Comparison of ENCODE assay signal across 7 mouse cellular contexts in the genomic region with DNA sequence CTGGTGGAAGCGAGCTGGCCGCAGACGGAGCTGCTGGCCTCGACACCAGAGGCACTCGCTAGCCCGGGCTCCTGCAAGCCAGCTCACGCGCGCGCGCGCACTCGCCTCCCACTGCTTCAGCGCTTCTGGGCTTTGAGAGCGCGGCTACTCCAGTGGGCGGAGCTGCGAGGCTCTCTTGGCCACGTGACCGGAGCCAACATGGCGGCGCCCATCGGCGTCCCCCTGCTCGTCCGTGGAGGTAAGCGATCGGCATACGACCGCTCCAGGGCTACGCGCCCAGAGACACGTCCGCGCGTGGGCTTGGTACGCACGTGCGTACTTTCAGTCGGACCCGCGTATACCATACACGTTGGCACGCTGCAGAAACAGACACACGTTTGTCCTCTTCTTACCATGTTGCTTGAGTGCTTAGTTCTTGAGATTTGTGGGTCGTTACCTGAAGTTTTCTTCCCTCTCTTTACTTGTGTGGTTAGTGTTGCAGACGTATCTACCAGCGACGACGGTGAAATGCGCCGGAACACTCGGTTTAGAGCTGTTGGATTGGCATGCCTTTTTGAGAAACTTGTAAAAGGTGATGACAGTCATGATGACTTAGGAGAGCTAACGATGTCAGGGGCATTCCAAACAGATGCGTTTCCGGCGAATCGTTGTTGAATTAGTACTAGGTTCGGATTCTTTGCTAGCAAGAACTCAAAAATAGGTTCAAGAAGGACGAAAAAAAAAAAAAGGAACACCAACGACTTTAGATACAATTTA. TPM values are rescaled to one million over a fixed set of nuclear protein-coding genes. Genes with fewer than 3 reads are reported as not detected.
DNase-seq lines count a peak whose midpoint lies in the region; ATAC-seq lines count a peak whose summit lies in the region.

A gene (plus strand): TSS at position 116 of the 756 bp plus-strand sequence.

- peak; percentile 94 for ATAC-seq in embryonic facial prominence, embryonic 11.5 days (replicated peaks; ENCODE audit: insufficient number of reproducible peaks, low FRiP score, low TSS enrichment, low read depth)
- peak; percentile 95 for ATAC-seq in granulocyte monocyte progenitor cell, adult 5-6 weeks (replicated peaks; ENCODE audit: poor library complexity, severe bottlenecking)
- peak; percentile 98 for ATAC-seq in midbrain, embryonic 13.5 days

- H3K27ac ChIP-seq in embryonic facial prominence, embryonic 11.5 days (replicated peaks; ENCODE audit: low read depth, low read length) = 0 out of 2 replicates have a peak within 1 kb of the TSS, but pooled peaks have one; percentile 17
- peak within 1 kb of the TSS; percentile 86 for H3K27ac ChIP-seq in limb, embryonic 10.5 days
- H3K27ac ChIP-seq in midbrain, embryonic 13.5 days = peak within 1 kb of the TSS; percentile 48

- H3K4me2 ChIP-seq in embryonic facial prominence, embryonic 11.5 days (ENCODE audit: low read depth, low read length) = peak within 1 kb of the TSS; percentile 65
- peak within 1 kb of the TSS; percentile 81 for H3K4me2 ChIP-seq in midbrain, embryonic 13.5 days (replicated peaks)

- no peaks in the 10 kb centered on the region for H3K27me3 ChIP-seq in embryonic facial prominence, embryonic 11.5 days (ENCODE audit: control insufficient read depth, insufficient read depth, low read length)
- H3K27me3 ChIP-seq in limb, embryonic 10.5 days (ENCODE audit: low read depth, poor library complexity, severe bottlenecking) = peaks cover 18% of the 10 kb centered on the region
- H3K27me3 ChIP-seq in midbrain, embryonic 13.5 days = peaks cover 24% of the 10 kb centered on the region

- H3K4me1 ChIP-seq in embryonic facial prominence, embryonic 11.5 days (ENCODE audit: control insufficient read depth, insufficient read depth, low read length) = no peaks in the 10 kb centered on the region
- H3K4me1 ChIP-seq in limb, embryonic 10.5 days = peaks cover 12% of the 10 kb centered on the region
- 0 out of 2 replicates have a peak, but pooled peaks cover 5% of the 10 kb centered on the region for H3K4me1 ChIP-seq in midbrain, embryonic 13.5 days (replicated peaks)

- H3K4me3 ChIP-seq in embryonic facial prominence, embryonic 11.5 days (ENCODE audit: low read depth, low read length) = peak within 1 kb of the TSS; percentile 62
- peak within 1 kb of the TSS; percentile 79 for H3K4me3 ChIP-seq in limb, embryonic 10.5 days
- peak within 1 kb of the TSS; percentile 66 for H3K4me3 ChIP-seq in midbrain, embryonic 13.5 days (replicated peaks)

- no peaks in the 10 kb centered on the region for H3K36me3 ChIP-seq in embryonic facial prominence, embryonic 11.5 days (replicated peaks; ENCODE audit: control insufficient read depth, insufficient read depth, low read depth, low read length)
- no peaks in the 10 kb centered on the region for H3K36me3 ChIP-seq in limb, embryonic 10.5 days
- H3K36me3 ChIP-seq in midbrain, embryonic 13.5 days = no peaks in the 10 kb centered on the region

- under 1% methylated on average over 61 of the region's 61 CpGs for WGBS in embryonic facial prominence, embryonic 11.5 days
- under 1% methylated on average over 61 of the region's 61 CpGs for WGBS in limb, embryonic 10.5 days
- WGBS in midbrain, embryonic 13.5 days = under 1% methylated on average over 61 of the region's 61 CpGs

- DNase-seq in adrenal gland, postnatal 14 days = peak; percentile 96
- DNase-seq in embryonic facial prominence, embryonic 11.5 days (ENCODE audit: low spot score) = peak; percentile 99
- DNase-seq in kidney, adult 11 months = peak; percentile 94
- peak; percentile 98 for DNase-seq in limb, embryonic 10.5 days (ENCODE audit: low spot score)
- DNase-seq in spleen, adult 12 weeks (ENCODE audit: low spot score) = peak; percentile 87

- peak within 1 kb of the TSS; percentile 57 for H3K9ac ChIP-seq in embryonic facial prominence, embryonic 11.5 days (replicated peaks; ENCODE audit: low read length)
- H3K9ac ChIP-seq in midbrain, embryonic 13.5 days (replicated peaks) = peak within 1 kb of the TSS; percentile 55

- H3K9me3 ChIP-seq in embryonic facial prominence, embryonic 11.5 days (replicated peaks; ENCODE audit: control insufficient read depth, low read length) = no peaks in the 10 kb centered on the region
- H3K9me3 ChIP-seq in limb, embryonic 10.5 days (replicated peaks) = no peaks in the 10 kb centered on the region
- H3K9me3 ChIP-seq in midbrain, embryonic 13.5 days = no peaks in the 10 kb centered on the region

RNA-seq across cellular contexts. Expression of the gene that starts here (rescaled TPM):
- total RNA-seq in adrenal gland, postnatal 14 days (2021) = 36.3 and 36.5 TPM in 2 replicates
- polyA plus RNA-seq in embryonic facial prominence, embryonic 11.5 days (2014; fragmentation: Nextera tagmentation; extraction: Ambion mirVana) = 37.7 and 37.9 TPM in 2 replicates
- total RNA-seq in granulocyte monocyte progenitor cell, adult 5-6 weeks (2014; fragmentation: Nextera tagmentation) = 20.7 and 50.3 TPM in 2 replicates
- total RNA-seq in granulocyte monocyte progenitor cell, adult 5-6 weeks (2017) = 17.0 and 25.4 TPM in 2 replicates
- 21.4 and 28.8 TPM in 2 replicates for polyA plus RNA-seq in limb, embryonic 10.5 days (2016; fragmentation: Nextera tagmentation; extraction: Ambion mirVana)
- 35.1 and 39.3 TPM in 2 replicates for polyA plus RNA-seq in midbrain, embryonic 13.5 days (2015; fragmentation: Nextera tagmentation; extraction: Ambion mirVana)

Comparison
In these comparisons a context has a peak if more than half of its experiments do, and no peak if none do; other contexts are left out.
1. Peak in every context shown above with its lines: DNase-seq, ATAC-seq, H3K4me3 ChIP-seq and H3K27ac ChIP-seq.
2. H3K27ac ChIP-seq: peak in every context shown above with its lines; median percentile 86 in limb, embryonic 10.5 days; 48 in midbrain, embryonic 13.5 days; 17 in embryonic facial prominence, embryonic 11.5 days.